Mouse (Mus musculus): ENCODE data around the gene Gm14391.
"Not testable (repeated sequence)": the region's sequence is repeated elsewhere in the genome, so short reads cannot be mapped to it uniquely, and the experiment has no call there.

Gene Gm14391

GRCm38 (mm10) chr2:175206732-175207131 lies at the start of gene Gm14391:
Gene Gm14391, minus strand, starts transcription at chr2:175206917.
- not testable (repeated sequence) for DNase-seq (ENCODE audit: low spot score)

- not testable (repeated sequence) for DNase-seq (ENCODE audit: low spot score)
Measured at GRCm38 (mm10) chr2:175179008-175179407, 27.7 kb downstream of the Gm14391 start.

- no peak for DNase-seq (ENCODE audit: low spot score)
Measured at GRCm38 (mm10) chr2:175176312-175176711, 30.4 kb downstream of the Gm14391 start.

GRCm38 (mm10) chr2:175175401-175176180 lies 31.1 kb downstream of the Gm14391 start, which contains the start of gene Gm14443:
Gene Gm14443, minus strand, starts transcription at chr2:175175871.
- not testable (repeated sequence) for DNase-seq (ENCODE audit: low spot score)

- not testable (repeated sequence) for DNase-seq (ENCODE audit: low spot score)
Measured at GRCm38 (mm10) chr2:175174058-175174457, 32.7 kb downstream of the Gm14391 start.

GRCm38 (mm10) chr2:175172906-175173595 lies 33.7 kb downstream of the Gm14391 start:
- DNase-seq (ENCODE audit: low spot score), result not testable (repeated sequence)

GRCm38 (mm10) chr2:175172123-175172522 lies 34.6 kb downstream of the Gm14391 start:
- DNase-seq (ENCODE audit: low spot score), result no peak

- not testable (repeated sequence) for DNase-seq (ENCODE audit: low spot score)
Measured at GRCm38 (mm10) chr2:175166870-175167269, 39.8 kb downstream of the Gm14391 start.

- not testable (repeated sequence) for DNase-seq (ENCODE audit: low spot score)
Measured at GRCm38 (mm10) chr2:175165110-175165509, 41.6 kb downstream of the Gm14391 start.

- not testable (repeated sequence) for DNase-seq (ENCODE audit: low spot score)
Measured at GRCm38 (mm10) chr2:175161438-175161837, 45.3 kb downstream of the Gm14391 start.

GRCm38 (mm10) chr2:175158642-175159041 lies 48.1 kb downstream of the Gm14391 start:
- DNase-seq (ENCODE audit: low spot score), result no peak

- DNase-seq (ENCODE audit: low spot score), result no peak
Measured at GRCm38 (mm10) chr2:175156696-175157095, 50.0 kb downstream of the Gm14391 start.

- DNase-seq (ENCODE audit: low spot score), result not testable (repeated sequence)
Measured at GRCm38 (mm10) chr2:175141993-175142295, 64.8 kb downstream of the Gm14391 start, which contains the start of gene Gm14399. Gene Gm14399, minus strand, starts transcription at chr2:175142012.

GRCm38 (mm10) chr2:175141118-175141992 lies 65.4 kb downstream of the Gm14391 start:
- DNase-seq (ENCODE audit: low spot score), result not testable (repeated sequence)
